Comparison of ENCODE assay signal across 24 mouse cellular contexts in the genomic region with DNA sequence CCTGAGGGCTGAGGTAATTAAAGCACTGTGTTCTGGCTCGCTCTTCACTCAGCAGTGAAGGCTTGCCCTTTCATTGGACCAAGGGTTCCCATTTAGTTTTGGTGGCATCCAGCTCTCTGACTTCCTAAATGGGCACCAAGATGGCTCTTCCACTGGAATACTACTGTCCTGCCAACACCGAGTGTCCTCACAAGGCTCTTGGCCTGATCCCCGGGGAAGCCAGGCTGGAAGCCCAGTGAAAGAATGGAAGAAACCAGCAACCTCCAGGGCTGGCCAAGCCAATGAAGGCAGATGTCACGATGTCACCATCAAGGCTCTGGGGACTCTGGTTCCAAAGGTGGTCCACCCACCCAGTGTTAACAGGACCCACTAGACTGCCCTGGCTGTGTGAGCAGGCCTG. TPM values are rescaled to one million over a fixed set of nuclear protein-coding genes. Genes with fewer than 3 reads are reported as not detected.
DNase-seq lines count a peak whose midpoint lies in the region; ATAC-seq lines count a peak whose summit lies in the region.
"Had no signal": no experiment of that assay in that cellular context is flagged by ENCODE, and none has a peak within 500 bp of the region (broad histone marks: within the 10 kb centered on the region; RNA-seq: fewer than 3 reads in every experiment).

No protein-coding gene starts in this region.

- H3K4me2 ChIP-seq in heart, embryonic 11.5 days: no peak overlapping the region
- no peak overlapping the region for H3K4me2 ChIP-seq in neural tube, embryonic 15.5 days
- H3K4me2 ChIP-seq: embryonic facial prominence, embryonic 13.5 days; forebrain, embryonic 15.5 days; heart, embryonic 15.5 days; hindbrain, embryonic 12.5 days; limb, embryonic 12.5 days; liver, embryonic 15.5 days; midbrain, embryonic 13.5 days; neural tube, embryonic 13.5 days had no signal

- intact Hi-C loops in heart, postnatal 14 days (cut with DNase I): no loop called here

- no peaks in the 10 kb centered on the region for H3K36me3 ChIP-seq in heart, embryonic 11.5 days (ENCODE audit: control insufficient read depth, insufficient read depth, low read length)
- no peaks in the 10 kb centered on the region for H3K36me3 ChIP-seq in neural tube, embryonic 15.5 days
- H3K36me3 ChIP-seq: embryonic facial prominence, embryonic 13.5 days; forebrain, embryonic 15.5 days; G1E; heart, embryonic 15.5 days; hindbrain, embryonic 12.5 days; limb, embryonic 12.5 days; liver, embryonic 15.5 days; midbrain, embryonic 13.5 days; neural tube, embryonic 13.5 days had no signal

- no peak overlapping the region for H3K4me3 ChIP-seq in heart, embryonic 11.5 days (ENCODE audit: low read depth, low read length)
- no peak overlapping the region for H3K4me3 ChIP-seq in brown adipose tissue, adult 24 weeks (ENCODE audit: insufficient read depth, low read depth, low read length)
- H3K4me3 ChIP-seq in neural tube, embryonic 15.5 days (replicated peaks): no peak overlapping the region
- H3K4me3 ChIP-seq: embryonic facial prominence, embryonic 13.5 days; forebrain, embryonic 15.5 days; heart, embryonic 15.5 days; hindbrain, embryonic 12.5 days; limb, embryonic 12.5 days; liver, embryonic 15.5 days; midbrain, embryonic 13.5 days; neural tube, embryonic 13.5 days had no signal

- H3K9ac ChIP-seq in heart, embryonic 11.5 days (ENCODE audit: low read depth, low read length): no peak overlapping the region
- no peak overlapping the region for H3K9ac ChIP-seq in neural tube, embryonic 15.5 days (replicated peaks)
- H3K9ac ChIP-seq: embryonic facial prominence, embryonic 13.5 days; forebrain, embryonic 15.5 days; heart, embryonic 15.5 days; hindbrain, embryonic 12.5 days; limb, embryonic 12.5 days; liver, embryonic 15.5 days; midbrain, embryonic 13.5 days; neural tube, embryonic 13.5 days had no signal

- peak; percentile 66 for DNase-seq in adrenal gland, postnatal 10 days
- DNase-seq in adrenal gland, adult 18-20 months (ENCODE audit: low spot score in 2 of 2): no peak
- peak; percentile 15 to 40 for DNase-seq in heart, postnatal 14 days
- DNase-seq: cerebellum, adult 11-12 months; cerebellum, postnatal 14 days; kidney, adult 18-20 months; kidney, postnatal 10 days; lung, postnatal 10 days; retina, postnatal 1 day; thymus, postnatal 25 days had no signal

- no peak overlapping the region for H3K27ac ChIP-seq in heart, embryonic 11.5 days (ENCODE audit: low read depth, low read length)
- H3K27ac ChIP-seq in brown adipose tissue, adult 24 weeks (replicated peaks; ENCODE audit: low read depth, low read length): peak overlapping the region; percentile 82
- H3K27ac ChIP-seq in neural tube, embryonic 15.5 days (replicated peaks): no peak overlapping the region
- H3K27ac ChIP-seq: embryonic facial prominence, embryonic 13.5 days; forebrain, embryonic 15.5 days; heart, embryonic 15.5 days; hindbrain, embryonic 12.5 days; limb, embryonic 12.5 days; liver, embryonic 15.5 days; midbrain, embryonic 13.5 days; neural tube, embryonic 13.5 days had no signal

- no peaks in the 10 kb centered on the region for H3K9me3 ChIP-seq in heart, embryonic 11.5 days (replicated peaks; ENCODE audit: control insufficient read depth, low read length)
- no peaks in the 10 kb centered on the region for H3K9me3 ChIP-seq in neural tube, embryonic 15.5 days (replicated peaks)
- H3K9me3 ChIP-seq: embryonic facial prominence, embryonic 13.5 days; forebrain, embryonic 15.5 days; G1E; heart, embryonic 15.5 days; hindbrain, embryonic 12.5 days; limb, embryonic 12.5 days; liver, embryonic 15.5 days; midbrain, embryonic 13.5 days; neural tube, embryonic 13.5 days had no signal

- no peak for ATAC-seq in heart, embryonic 11.5 days (replicated peaks; ENCODE audit: insufficient number of reproducible peaks, low FRiP score, low TSS enrichment)
- ATAC-seq in megakaryocyte-erythroid progenitor cell, adult 5-6 weeks (replicated peaks; ENCODE audit: low FRiP score, low TSS enrichment, poor library complexity, severe bottlenecking): peak; percentile 49
- no peak for ATAC-seq in neural tube, embryonic 15.5 days (ENCODE audit: low FRiP score)
- ATAC-seq: activated CD4-positive, CD25-positive, alpha-beta regulatory T cell, adult 4 months; forebrain, embryonic 15.5 days; midbrain, embryonic 13.5 days had no signal

- H3K27me3 ChIP-seq in heart, embryonic 11.5 days (ENCODE audit: control insufficient read depth, insufficient read depth, low read length): no peaks in the 10 kb centered on the region
- no peaks in the 10 kb centered on the region for H3K27me3 ChIP-seq in neural tube, embryonic 15.5 days (replicated peaks)
- H3K27me3 ChIP-seq: embryonic facial prominence, embryonic 13.5 days; forebrain, embryonic 15.5 days; heart, embryonic 15.5 days; hindbrain, embryonic 12.5 days; limb, embryonic 12.5 days; midbrain, embryonic 13.5 days; neural tube, embryonic 13.5 days had no signal

- H3K4me1 ChIP-seq in heart, embryonic 11.5 days (ENCODE audit: control insufficient read depth, insufficient read depth, low read length): peaks cover 6% of the 10 kb centered on the region
- H3K4me1 ChIP-seq in brown adipose tissue, adult 24 weeks (ENCODE audit: control insufficient read depth, insufficient read depth, insufficient read length, low read length): peaks cover 9% of the 10 kb centered on the region
- H3K4me1 ChIP-seq in neural tube, embryonic 15.5 days: no peaks in the 10 kb centered on the region
- H3K4me1 ChIP-seq: forebrain, embryonic 15.5 days; hindbrain, embryonic 12.5 days; limb, embryonic 12.5 days; midbrain, embryonic 13.5 days; neural tube, embryonic 13.5 days had no signal

- 90% methylated on average over 4 of the region's 4 CpGs for WGBS in heart, embryonic 11.5 days (ENCODE audit: insufficient replicate concordance)
- WGBS in neural tube, embryonic 15.5 days: 89% methylated on average over 4 of the region's 4 CpGs

RNA-seq across cellular contexts. Expression of a gene that starts 28.5 kb away (rescaled TPM):
- total RNA-seq in adrenal gland, postnatal 10 days (2021): 100 to 1,000 TPM; 111 to 183 TPM
- total RNA-seq in adrenal gland, adult 18-20 months (2021): 100 to 1,000 TPM; 170 to 250 TPM
- total RNA-seq in heart, postnatal 14 days (2021): 10 to 100 TPM; 64.1 to 67.6 TPM
- polyA plus RNA-seq in heart, embryonic 11.5 days (2014; fragmentation: Nextera tagmentation; extraction: Ambion mirVana): 27.3 and 29.7 TPM in 2 replicates
- 172 and 175 TPM in 2 replicates for polyA plus RNA-seq in brown adipose tissue, adult 24 weeks (2012; ENCODE audit: insufficient read depth, insufficient read length, missing spikeins)
- total RNA-seq in megakaryocyte-erythroid progenitor cell, adult 5-6 weeks (2014; fragmentation: Nextera tagmentation): 5.1 and 8.7 TPM in 2 replicates
- total RNA-seq in megakaryocyte-erythroid progenitor cell, adult 5-6 weeks (2017): 4.4 and 7.8 TPM in 2 replicates
- 28.3 and 31.4 TPM in 2 replicates for polyA plus RNA-seq in neural tube, embryonic 15.5 days (2015; fragmentation: Nextera tagmentation; extraction: Ambion mirVana)

Comparison
In these comparisons a context has a peak if more than half of its experiments do, and no peak if none do; other contexts are left out.
1. DNase-seq: peak in adrenal gland, postnatal 10 days (single experiment) and heart, postnatal 14 days (2 of 2); none in adrenal gland, adult 18-20 months (0 of 2).
2. RNA of a gene that starts 28.5 kb away (total RNA-seq): 170 to 250 TPM in adrenal gland, adult 18-20 months, 111 to 183 TPM in adrenal gland, postnatal 10 days and 64.1 to 67.6 TPM in heart, postnatal 14 days; 4.4 to 8.7 TPM in megakaryocyte-erythroid progenitor cell, adult 5-6 weeks; every median in the first group is over 4 times any median in the second.